Mouse (Mus musculus) liver, adult 2 months (tissue): ENCODE results near the gene Slc17a7.

Source experiments
- CTCF ChIP-seq: fragments of 200-500 bp; IDR thresholded peaks from 2 replicates; pipeline ENCODE4 v1.5.1; 2011; ENCODE audit warnings: low read depth, low read length, control low read depth
- POLR2A ChIP-seq: fragments of 200-500 bp; IDR thresholded peaks from 2 replicates; pipeline ENCODE4 v1.6.1; 2011; ENCODE audit warnings: low read length, control low read depth; ENCODE audit not compliant: insufficient read depth; ENCODE audit errors: extremely low read depth

- TF ChIP-seq CTCF = no peak
- TF ChIP-seq POLR2A = no peak
Observed at GRCm38 (mm10) chr7:45193406-45193805, 29.7 kb downstream of the Slc17a7 start.
